Mouse (Mus musculus): ENCODE measurements at regions not wholly inside any gene's neighbourhood (a gene's known extent, or its start where the extent isn't known, plus 50 kb on each side); places are given as distances from the start of the nearest gene placed in this dataset.

- no peak overlapping the region for H3K4me2 ChIP-seq (ENCODE audit: low read length)
- no peaks in the 10 kb centered on the region for H3K27me3 ChIP-seq (replicated peaks; ENCODE audit: control insufficient read depth, insufficient read depth, low read length)
- no peak for ATAC-seq
- no peak overlapping the region for H3K27ac ChIP-seq (ENCODE audit: low read depth, low read length)
- H3K36me3 ChIP-seq (ENCODE audit: control insufficient read depth, insufficient read depth, low read length): no peaks in the 10 kb centered on the region
- WGBS: 88% methylated on average over 3 of the region's 3 CpGs
- H3K9ac ChIP-seq (ENCODE audit: low read depth, low read length): no peak overlapping the region
- H3K4me3 ChIP-seq (ENCODE audit: low read length): no peak overlapping the region
- no peaks in the 10 kb centered on the region for H3K9me3 ChIP-seq (ENCODE audit: control insufficient read depth, low read length)
- H3K4me1 ChIP-seq (ENCODE audit: control insufficient read depth, insufficient read depth, low read depth, low read length): no peaks in the 10 kb centered on the region
Observed at GRCm38 (mm10) chr8:24258622-24259021, 467.0 kb downstream of the Adam3 start.

- ATAC-seq: no peak
- H3K27ac ChIP-seq (ENCODE audit: low read depth, low read length): no peak overlapping the region
- H3K27me3 ChIP-seq (replicated peaks; ENCODE audit: control insufficient read depth, insufficient read depth, low read length): no peaks in the 10 kb centered on the region
- no peaks in the 10 kb centered on the region for H3K4me1 ChIP-seq (ENCODE audit: control insufficient read depth, insufficient read depth, low read depth, low read length)
- no peaks in the 10 kb centered on the region for H3K36me3 ChIP-seq (ENCODE audit: control insufficient read depth, insufficient read depth, low read length)
- H3K9ac ChIP-seq (ENCODE audit: low read depth, low read length): no peak overlapping the region
- H3K9me3 ChIP-seq (ENCODE audit: control insufficient read depth, low read length): peaks cover 6% of the 10 kb centered on the region; the same call in 1 of the 2 replicates
- no peak overlapping the region for H3K4me2 ChIP-seq (ENCODE audit: low read length)
- 75% methylated on average over 6 of the region's 6 CpGs for WGBS
- H3K4me3 ChIP-seq (ENCODE audit: low read length): no peak overlapping the region
Observed at GRCm38 (mm10) chr8:24242211-24242610, 483.4 kb downstream of the Adam3 start.

DNA sequence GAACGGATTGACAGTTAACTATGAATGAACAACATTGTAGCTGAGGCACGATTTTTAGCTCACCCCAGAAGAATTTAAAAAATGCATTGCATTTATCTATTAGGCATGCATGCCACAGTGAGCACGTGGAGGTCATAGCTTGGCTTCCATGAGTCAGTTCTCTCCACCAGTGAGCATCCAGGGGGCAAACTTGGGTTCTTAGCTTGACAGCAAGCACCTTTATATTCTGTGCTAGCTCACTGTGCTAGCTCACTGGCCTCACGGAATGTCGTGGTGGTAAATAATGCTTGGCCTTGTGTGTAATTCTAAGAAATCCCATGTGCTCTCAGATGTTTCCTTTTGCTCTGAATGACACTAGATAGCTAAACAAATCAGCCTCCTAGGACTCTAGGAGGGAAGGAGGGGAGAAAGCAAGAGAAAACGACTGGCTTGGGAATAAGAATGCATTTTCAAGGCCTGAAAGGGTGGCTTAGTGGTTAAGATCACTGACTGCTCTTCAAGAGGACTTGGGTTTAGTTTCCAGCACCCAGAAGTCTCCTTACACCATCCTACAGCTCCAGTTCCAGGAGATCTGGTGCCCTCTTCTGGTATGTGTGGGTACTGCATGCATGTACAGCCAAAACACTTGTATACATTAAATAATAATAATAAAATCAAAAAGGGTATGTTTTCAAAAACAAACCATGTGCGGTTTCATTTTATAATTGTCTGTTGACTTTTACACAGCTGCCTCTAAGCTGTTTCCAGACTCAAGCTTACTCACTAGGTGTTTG lies 485.3 kb downstream of the Adam3 start:
- H3K4me1 ChIP-seq (ENCODE audit: control insufficient read depth, insufficient read depth, low read depth, low read length): no peaks in the 10 kb centered on the region

DNA sequence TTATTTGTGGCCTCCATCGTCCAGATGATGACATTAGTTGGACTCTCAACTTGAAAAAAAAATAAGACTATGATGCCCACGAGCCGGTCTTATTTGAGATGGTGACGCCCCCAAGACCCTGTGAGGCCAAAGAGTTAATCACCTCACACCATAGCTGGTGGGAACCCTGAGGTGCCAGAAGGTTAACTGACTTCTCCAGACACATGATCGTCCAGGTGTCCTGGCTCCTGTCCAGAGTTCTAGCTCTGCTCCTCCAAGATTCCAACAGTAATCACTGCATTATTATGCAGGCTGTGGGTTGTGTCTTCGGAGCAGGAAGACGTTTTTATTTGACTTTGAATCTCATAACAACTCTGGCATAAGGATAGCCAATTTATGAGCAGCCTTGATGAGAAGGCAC lies 490.7 kb downstream of the Adam3 start:
- Histone ChIP-seq H3K9ac (ENCODE audit: low read depth, low read length) (no peak overlapping the region), H3K27me3 (replicated peaks; ENCODE audit: control insufficient read depth, insufficient read depth, low read length) (no peaks in the 10 kb centered on the region), H3K4me1 (ENCODE audit: control insufficient read depth, insufficient read depth, low read depth, low read length) (no peaks in the 10 kb centered on the region), H3K27ac (ENCODE audit: low read depth, low read length) (no peak overlapping the region), H3K9me3 (ENCODE audit: control insufficient read depth, low read length) (no peaks in the 10 kb centered on the region), H3K36me3 (ENCODE audit: control insufficient read depth, insufficient read depth, low read length) (no peaks in the 10 kb centered on the region), H3K4me2 (ENCODE audit: low read length) (no peak overlapping the region), H3K4me3 (ENCODE audit: low read length) (no peak overlapping the region)
- 80% methylated on average over 7 of the region's 7 CpGs for WGBS
- ATAC-seq: no peak

More for the DNA sequence above, 485.3 kb downstream of the Adam3 start:
- no peak overlapping the region for H3K27ac ChIP-seq (ENCODE audit: low read depth, low read length)
- no peak overlapping the region for H3K4me3 ChIP-seq (ENCODE audit: low read length)
- peaks cover 6% of the 10 kb centered on the region; the same call in 1 of the 2 replicates for H3K9me3 ChIP-seq (ENCODE audit: control insufficient read depth, low read length)
- no peak overlapping the region for H3K4me2 ChIP-seq (ENCODE audit: low read length)
- ATAC-seq: no peak
- H3K9ac ChIP-seq (ENCODE audit: low read depth, low read length): no peak overlapping the region
- H3K27me3 ChIP-seq (replicated peaks; ENCODE audit: control insufficient read depth, insufficient read depth, low read length): no peaks in the 10 kb centered on the region
- 85% methylated on average over 7 of the region's 7 CpGs for WGBS
- H3K36me3 ChIP-seq (ENCODE audit: control insufficient read depth, insufficient read depth, low read length): no peaks in the 10 kb centered on the region

DNA sequence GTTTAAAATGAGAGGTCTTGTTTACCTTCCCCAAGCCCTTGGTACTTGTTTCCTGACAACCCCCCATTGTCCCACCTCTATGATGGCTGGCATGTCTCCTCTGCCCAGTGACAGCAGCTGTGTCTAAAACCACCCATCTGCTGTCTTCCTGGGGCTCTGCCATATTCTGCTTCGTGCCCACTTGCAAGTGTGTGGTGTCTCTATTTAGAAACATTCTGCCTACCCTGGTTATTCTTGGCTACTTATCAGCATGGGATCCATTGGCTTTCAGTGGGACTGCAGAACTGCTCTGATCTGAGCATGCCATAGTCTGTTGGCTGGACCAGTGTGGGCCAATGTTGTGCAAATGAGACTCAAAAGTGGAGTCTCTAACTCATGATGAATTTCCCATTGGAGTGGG lies 497.5 kb downstream of the Adam3 start:
- no peak overlapping the region for H3K4me2 ChIP-seq (ENCODE audit: low read length)
- no peaks in the 10 kb centered on the region for H3K4me1 ChIP-seq (ENCODE audit: control insufficient read depth, insufficient read depth, low read depth, low read length)
- no peaks in the 10 kb centered on the region for H3K9me3 ChIP-seq (ENCODE audit: control insufficient read depth, low read length)
- no peak overlapping the region for H3K9ac ChIP-seq (ENCODE audit: low read depth, low read length)
- H3K36me3 ChIP-seq (ENCODE audit: control insufficient read depth, insufficient read depth, low read length): no peaks in the 10 kb centered on the region
- H3K27ac ChIP-seq (ENCODE audit: low read depth, low read length): no peak overlapping the region
- H3K4me3 ChIP-seq (ENCODE audit: low read length): no peak overlapping the region
- no peaks in the 10 kb centered on the region for H3K27me3 ChIP-seq (replicated peaks; ENCODE audit: control insufficient read depth, insufficient read depth, low read length)
- 67% methylated on average over 1 of the region's 1 CpGs for WGBS
- ATAC-seq: peak; percentile 82

GRCm38 (mm10) chr8:24227331-24228072 lies 498.1 kb downstream of the Adam3 start:
- no peak for ATAC-seq

DNA sequence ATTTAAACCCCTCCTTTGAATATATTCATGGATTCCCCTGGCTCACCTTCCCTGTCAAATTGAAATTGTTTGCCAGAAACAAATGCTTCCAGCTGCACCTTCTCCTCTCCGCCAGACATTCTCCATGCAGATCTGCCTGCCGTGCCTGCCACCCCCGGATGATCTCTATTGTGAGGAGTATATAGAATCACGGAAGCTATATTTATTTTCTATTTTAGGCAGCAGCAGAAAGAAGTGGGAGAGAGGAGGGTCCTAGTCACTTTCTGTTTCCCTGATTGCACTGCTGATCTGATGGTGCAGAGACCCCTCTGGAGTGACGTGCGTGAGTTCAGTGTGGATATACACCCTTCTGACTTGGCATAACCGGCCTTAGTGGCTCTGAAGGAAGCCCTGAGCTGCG lies 505.4 kb downstream of the Adam3 start:
- H3K9ac ChIP-seq (ENCODE audit: low read depth, low read length): no peak overlapping the region
- H3K4me3 ChIP-seq (ENCODE audit: low read length): no peak overlapping the region
- 0 out of 2 replicates have a peak, but pooled peaks have one; percentile 37 for ATAC-seq
- H3K9me3 ChIP-seq (ENCODE audit: control insufficient read depth, low read length): no peaks in the 10 kb centered on the region
- no peak overlapping the region for H3K4me2 ChIP-seq (ENCODE audit: low read length)
- H3K27ac ChIP-seq (ENCODE audit: low read depth, low read length): no peak overlapping the region; the same call in 1 of the 2 replicates
- H3K36me3 ChIP-seq (ENCODE audit: control insufficient read depth, insufficient read depth, low read length): no peaks in the 10 kb centered on the region
- 49% methylated on average over 8 of the region's 8 CpGs for WGBS
- H3K4me1 ChIP-seq (ENCODE audit: control insufficient read depth, insufficient read depth, low read depth, low read length): no peaks in the 10 kb centered on the region; the same call in 1 of the 2 replicates
- H3K27me3 ChIP-seq (replicated peaks; ENCODE audit: control insufficient read depth, insufficient read depth, low read length): no peaks in the 10 kb centered on the region

More at GRCm38 (mm10) chr8:24227331-24228072, 498.1 kb downstream of the Adam3 start:
- H3K27me3 ChIP-seq (replicated peaks; ENCODE audit: control insufficient read depth, insufficient read depth, low read length): no peaks in the 10 kb centered on the region
- H3K9me3 ChIP-seq (ENCODE audit: control insufficient read depth, low read length): no peaks in the 10 kb centered on the region
- no peak overlapping the region for H3K27ac ChIP-seq (ENCODE audit: low read depth, low read length)
- no peaks in the 10 kb centered on the region for H3K4me1 ChIP-seq (ENCODE audit: control insufficient read depth, insufficient read depth, low read depth, low read length)
- H3K4me2 ChIP-seq (ENCODE audit: low read length): no peak overlapping the region
- H3K36me3 ChIP-seq (ENCODE audit: control insufficient read depth, insufficient read depth, low read length): no peaks in the 10 kb centered on the region
- 67% methylated on average over 5 of the region's 5 CpGs for WGBS
- H3K4me3 ChIP-seq (ENCODE audit: low read length): no peak overlapping the region
- no peak overlapping the region for H3K9ac ChIP-seq (ENCODE audit: low read depth, low read length)

GRCm38 (mm10) chr8:24216655-24217054 lies 509.0 kb downstream of the Adam3 start:
- no peak for ATAC-seq

DNA sequence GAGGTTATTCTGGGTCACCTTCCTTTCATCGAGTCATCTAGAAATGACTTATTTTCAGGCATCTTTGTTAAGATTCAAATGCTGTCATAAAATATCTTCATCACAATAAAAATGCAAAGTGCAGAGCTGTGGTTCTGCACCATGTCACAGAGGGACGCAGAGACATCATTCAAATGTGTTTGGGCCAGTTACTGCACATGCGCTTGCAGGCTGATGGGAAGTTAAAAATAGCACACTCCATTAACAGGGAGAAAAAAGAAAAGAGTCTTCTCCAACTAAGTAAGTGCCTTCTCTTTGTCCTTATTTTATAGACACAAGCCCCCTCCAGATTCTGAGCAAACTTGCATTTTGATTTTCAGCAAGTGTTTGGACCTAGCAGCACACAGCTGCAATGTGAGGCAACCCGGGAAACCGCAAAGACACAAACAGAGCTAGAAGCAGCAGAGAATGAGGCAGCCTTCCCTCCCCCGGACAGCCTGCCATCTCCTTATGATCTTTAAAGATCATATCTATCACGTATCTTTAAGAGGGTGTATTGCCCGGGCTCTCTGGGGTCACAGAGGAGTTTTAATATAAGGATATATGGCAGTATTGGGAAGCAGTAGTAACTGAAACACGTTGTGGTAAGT lies 510.0 kb downstream of the Adam3 start:
- H3K4me2 ChIP-seq (ENCODE audit: low read length): no peak overlapping the region
- no peaks in the 10 kb centered on the region for H3K9me3 ChIP-seq (ENCODE audit: control insufficient read depth, low read length)
- H3K27ac ChIP-seq (ENCODE audit: low read depth, low read length): 0 out of 2 replicates have a peak overlapping the region, but pooled peaks have one; percentile 15
- H3K9ac ChIP-seq (ENCODE audit: low read depth, low read length): no peak overlapping the region
- H3K4me1 ChIP-seq (ENCODE audit: control insufficient read depth, insufficient read depth, low read depth, low read length): no peaks in the 10 kb centered on the region
- WGBS: 69% methylated on average over 9 of the region's 9 CpGs
- H3K27me3 ChIP-seq (replicated peaks; ENCODE audit: control insufficient read depth, insufficient read depth, low read length): no peaks in the 10 kb centered on the region
- no peaks in the 10 kb centered on the region for H3K36me3 ChIP-seq (ENCODE audit: control insufficient read depth, insufficient read depth, low read length)
- ATAC-seq: peak; percentile 52; the same call in 1 of the 2 replicates
- H3K4me3 ChIP-seq (ENCODE audit: low read length): no peak overlapping the region

More at GRCm38 (mm10) chr8:24216655-24217054, 509.0 kb downstream of the Adam3 start:
- Histone ChIP-seq H3K27me3 (replicated peaks; ENCODE audit: control insufficient read depth, insufficient read depth, low read length) (no peaks in the 10 kb centered on the region), H3K9ac (ENCODE audit: low read depth, low read length) (no peak overlapping the region), H3K4me1 (ENCODE audit: control insufficient read depth, insufficient read depth, low read depth, low read length) (no peaks in the 10 kb centered on the region; the same call in 1 of the 2 replicates), H3K4me3 (ENCODE audit: low read length) (no peak overlapping the region), H3K9me3 (ENCODE audit: control insufficient read depth, low read length) (no peaks in the 10 kb centered on the region), H3K27ac (ENCODE audit: low read depth, low read length) (no peak overlapping the region), H3K4me2 (ENCODE audit: low read length) (no peak overlapping the region), H3K36me3 (ENCODE audit: control insufficient read depth, insufficient read depth, low read length) (no peaks in the 10 kb centered on the region)
- 85% methylated on average over 6 of the region's 6 CpGs for WGBS

All from hindbrain, embryonic 16.5 days (tissue).